Mouse (Mus musculus): ENCODE measurements around the gene Dab2ip.

GRCm38 (mm10) chr2:35720104-35720503, 162.0 kb downstream of the Dab2ip start:
- TF ChIP-seq POLR2A (IDR thresholded peaks at IDR 0.05; ENCODE audit: insufficient read length, low read depth) (no peak), CEBPB (IDR thresholded peaks at IDR 0.05; ENCODE audit: insufficient read depth, poor library complexity, severe bottlenecking) (no peak), MYOG (IDR thresholded peaks at IDR 0.05; ENCODE audit: control insufficient read depth in 1 of 3, insufficient read depth in 1 of 3, insufficient read length in 2 of 3, low read depth in 2 of 3) (no peak), USF1 (IDR thresholded peaks at IDR 0.05; ENCODE audit: low read depth) (no peak), TCF12 (IDR thresholded peaks at IDR 0.05; ENCODE audit: insufficient read depth, poor library complexity, severe bottlenecking) (no peak), E2F4 (IDR thresholded peaks at IDR 0.05; ENCODE audit: insufficient read depth) (no peak)

All from myocyte (in vitro differentiated cells).